Mouse (Mus musculus): ENCODE data around the gene Snx20.
A peak's percentile ranks its signal among the peaks of the same experiment; 100 is the strongest.

Snx20 gene

GRCm38 (mm10) chr8:88642734-88643564, 7.0 kb upstream of the Snx20 start:
- DNase-seq = no peak

DNA sequence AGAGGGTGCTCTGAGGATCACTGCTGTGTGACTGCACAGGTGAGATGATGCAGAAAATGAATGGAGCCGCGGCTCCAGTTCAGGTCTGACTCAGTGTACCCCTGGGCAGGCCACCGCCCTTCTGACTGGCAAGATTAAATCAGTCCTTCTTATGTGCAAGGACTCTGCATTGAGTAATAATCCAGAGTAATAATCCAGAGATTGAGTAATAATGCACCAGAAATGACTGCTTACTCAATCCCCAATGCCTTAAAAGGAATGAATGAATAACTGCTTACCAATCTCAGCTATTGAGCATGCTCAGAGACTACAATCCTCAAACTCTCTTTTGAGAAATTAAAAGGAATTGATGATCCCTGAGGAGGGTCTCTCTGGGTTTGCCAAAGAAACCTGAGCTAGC, 3.0 kb upstream of the Snx20 start:
- DNase-seq = no peak

DNA sequence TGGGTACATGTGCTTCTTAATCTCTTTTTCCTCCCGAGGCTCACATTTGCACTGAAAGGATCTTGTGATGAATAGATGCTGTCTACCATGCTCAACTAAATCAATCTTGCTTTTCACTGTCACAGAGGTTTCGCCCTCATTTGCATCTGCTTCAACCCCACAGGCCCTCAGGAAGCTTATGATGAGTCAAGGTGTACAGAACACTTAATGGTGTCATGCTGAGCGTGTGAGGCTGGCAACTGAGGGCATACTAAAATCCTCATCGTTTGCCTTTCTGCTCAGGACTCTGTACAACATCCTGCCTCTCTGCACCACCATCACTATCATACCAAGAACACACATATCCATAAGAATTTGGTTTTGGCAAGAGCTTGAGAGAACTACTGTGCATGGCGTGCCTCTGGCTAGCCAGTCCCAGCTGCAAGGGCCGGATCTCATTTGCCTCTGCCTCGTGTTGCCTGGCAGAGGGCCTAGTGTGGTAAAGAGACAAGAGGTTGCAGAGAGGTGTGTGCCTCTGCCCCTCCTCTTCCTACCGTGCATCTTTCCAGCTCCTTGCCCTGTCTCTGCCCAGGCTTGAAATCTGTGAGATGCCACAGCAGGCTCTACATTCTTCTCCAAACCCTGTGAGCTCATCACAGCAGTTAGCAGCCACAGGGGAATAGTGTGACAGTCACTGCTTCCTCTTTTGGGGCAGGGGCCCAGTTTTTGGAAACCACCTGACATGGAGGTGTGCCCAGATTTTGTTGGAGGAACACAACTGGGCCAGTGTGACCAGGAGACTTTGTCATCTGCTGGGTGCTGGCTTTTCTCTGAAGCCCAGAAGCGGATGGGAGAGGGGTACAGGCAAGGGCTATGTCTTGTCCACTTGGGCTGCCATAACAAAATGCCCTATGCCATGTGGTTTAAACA, 1.4 kb upstream of the Snx20 start:
- DNase-seq = no peak

DNA sequence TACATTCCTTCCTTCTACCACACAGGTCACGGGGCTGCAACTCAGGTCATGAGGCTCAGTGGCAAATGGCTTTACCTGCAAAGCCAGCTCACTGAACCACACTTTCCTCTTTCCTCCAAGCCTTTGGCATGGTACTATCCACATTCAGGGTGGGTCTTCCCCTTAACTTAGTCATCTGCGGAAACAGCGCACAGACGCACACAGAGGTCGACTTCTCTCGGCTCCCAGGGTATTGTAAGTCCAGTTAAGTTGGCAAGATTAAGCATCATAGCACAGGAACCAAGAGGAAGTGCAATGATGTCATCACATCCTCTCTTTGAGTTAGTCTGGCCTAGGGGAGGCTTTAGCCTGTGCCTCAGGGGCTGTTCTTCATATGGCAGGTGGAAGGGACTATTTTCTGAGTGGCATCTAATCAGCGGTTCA, 2.6 kb downstream of the Snx20 start:
- no peak for DNase-seq

DNA sequence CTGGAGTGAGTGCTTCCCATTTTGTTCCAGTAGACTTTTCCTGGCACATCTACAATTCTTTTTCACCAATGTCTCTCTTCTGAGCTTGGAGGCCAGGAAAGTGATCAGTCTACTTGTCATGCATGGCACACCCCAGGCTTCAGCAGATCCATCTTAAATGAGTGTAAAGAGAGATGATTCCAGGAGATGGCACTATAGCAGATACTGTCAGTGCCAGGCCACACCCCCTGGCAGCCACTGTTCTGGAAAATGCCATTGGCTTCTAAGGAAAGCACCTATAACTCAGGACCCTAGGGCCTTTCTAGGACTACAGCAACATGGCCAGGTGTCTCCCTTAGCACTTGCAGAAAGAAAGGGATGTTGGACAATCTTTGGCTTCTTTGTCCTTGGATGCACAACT, 4.8 kb downstream of the Snx20 start:
- DNase-seq = peak; percentile 53 to 68

DNA sequence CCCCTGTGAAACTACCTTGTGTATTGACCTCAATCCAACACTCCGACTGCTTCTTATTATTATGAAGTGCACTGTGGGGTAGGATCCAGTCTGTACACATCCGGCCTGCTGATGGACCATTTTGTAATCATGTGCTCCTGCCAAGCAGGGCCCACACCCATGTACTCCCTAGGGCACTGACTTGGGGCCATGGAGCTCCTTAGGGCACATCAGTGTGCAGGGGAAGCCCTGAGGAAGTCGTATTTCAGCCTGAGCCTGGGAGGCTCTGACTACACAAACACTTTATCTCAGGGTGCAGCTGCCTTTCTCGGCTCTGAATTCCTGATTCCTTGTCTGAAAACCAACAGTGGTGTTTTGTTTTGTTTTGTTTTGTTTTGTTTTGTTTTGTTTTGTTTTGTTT, 5.7 kb downstream of the Snx20 start:
- DNase-seq = no peak

DNA sequence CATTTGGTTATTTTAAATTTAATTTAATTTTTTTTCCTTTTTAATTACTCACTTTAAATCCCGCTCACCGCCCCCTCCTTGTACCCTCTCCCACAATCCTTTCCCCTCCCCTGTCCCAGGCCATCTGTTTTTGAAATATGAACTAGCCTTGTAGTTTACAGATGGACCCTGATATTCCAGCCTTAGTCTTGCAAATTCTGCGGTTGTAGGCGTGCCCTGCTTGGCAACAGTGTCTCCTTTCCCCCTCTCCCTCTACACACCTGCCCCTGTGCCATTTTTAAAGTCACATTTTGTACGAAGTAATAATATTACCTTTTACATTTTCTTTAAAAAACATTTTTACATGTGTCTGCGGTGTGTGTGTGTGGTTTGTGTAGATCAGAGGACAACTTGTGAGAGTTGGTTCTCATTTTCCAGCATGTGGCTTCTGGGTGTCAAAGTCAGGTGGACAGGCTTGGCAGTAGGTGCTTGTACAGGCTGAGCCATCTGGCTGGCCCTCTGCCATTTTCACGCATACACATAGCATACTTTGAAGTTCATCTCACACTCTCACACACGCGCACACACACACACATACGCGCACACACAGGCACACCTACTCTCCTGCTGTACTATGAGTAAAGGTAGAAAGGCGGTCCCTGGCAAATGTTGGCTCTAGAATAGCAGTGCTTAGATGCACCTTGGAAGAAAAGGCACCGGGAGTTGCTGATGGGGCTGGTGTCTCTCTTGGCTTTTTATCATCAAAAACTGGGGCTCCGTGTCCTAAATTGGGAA, 7.7 kb downstream of the Snx20 start:
- no peak for DNase-seq

DNA sequence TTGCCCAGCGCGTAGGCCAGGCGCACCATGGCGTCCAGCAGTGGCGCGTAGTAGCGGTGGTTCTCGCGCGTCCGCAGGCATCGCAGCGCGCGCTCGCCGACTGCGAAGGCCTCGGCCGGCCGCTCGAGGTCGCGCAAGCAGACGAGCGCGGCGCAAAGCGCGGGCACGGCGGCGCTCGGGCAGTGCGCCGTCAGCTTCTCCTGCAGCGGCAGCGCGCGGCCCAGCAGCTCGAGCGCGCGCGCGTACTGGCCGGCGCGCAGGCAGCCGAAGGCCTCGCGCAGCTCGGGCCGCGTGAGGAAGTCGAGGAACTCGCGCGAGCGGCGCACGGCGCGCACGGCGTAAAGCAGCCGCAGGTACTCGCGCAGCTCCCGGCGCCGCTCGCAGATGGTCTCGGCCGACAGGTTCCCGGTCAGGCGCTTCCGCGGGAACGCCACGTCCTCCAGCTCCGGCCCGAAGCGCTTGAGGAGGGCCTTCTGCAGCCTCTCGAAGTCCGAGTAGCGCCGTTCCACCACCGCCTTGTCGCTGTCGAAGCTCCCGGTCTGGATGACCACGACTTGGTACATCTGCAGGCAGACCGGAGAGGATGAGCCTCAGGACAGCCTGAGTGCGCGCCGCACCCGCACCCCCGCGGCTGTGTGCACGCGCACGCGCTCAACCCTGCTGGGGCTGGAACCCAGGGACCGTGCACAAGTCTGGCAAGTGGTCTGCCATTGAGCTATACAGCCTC, 8.5 kb downstream of the Snx20 start:
- DNase-seq = peak; percentile 83 to 92

GRCm38 (mm10) chr8:88626940-88627264, 9.0 kb downstream of the Snx20 start:
- DNase-seq = no peak

DNA sequence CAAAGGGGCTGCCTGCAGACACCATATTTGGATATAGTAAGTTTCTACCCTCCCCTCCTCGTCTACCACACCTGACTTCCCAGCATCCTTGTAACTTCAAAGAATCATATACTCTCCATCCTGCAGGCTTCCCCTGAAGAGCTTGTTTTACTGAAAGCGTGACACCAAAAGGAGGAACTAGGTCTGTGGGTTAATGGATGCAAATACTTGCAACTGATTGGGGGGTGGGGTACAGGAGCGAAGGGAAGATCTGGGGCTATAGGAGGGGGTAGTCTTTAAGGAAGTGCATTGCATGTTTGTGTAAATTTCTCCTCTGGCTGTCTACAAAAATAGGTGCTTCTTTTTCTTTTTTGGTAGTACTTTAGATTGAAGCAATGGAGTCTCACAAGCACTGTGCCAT, 9.5 kb downstream of the Snx20 start:
- no peak for DNase-seq

DNA sequence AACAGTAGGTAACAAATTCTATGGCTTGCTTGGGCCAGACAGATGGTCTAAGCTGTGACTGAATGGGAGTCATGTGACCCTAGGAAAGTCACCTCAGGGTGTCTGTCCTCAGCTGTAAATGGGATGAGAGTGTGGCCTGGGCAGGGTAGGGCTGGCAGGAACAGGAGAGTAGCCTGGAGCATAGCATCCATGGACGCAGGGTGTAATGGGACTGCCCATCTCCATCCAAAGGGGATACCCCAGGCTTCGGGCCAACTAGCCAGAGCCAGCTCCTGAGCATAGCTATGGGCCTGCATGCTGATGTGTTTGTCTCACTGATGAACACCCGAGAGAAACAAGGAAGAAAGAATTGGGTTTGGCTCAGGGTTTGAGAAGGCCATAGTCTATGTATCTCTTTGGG, 11.7 kb downstream of the Snx20 start:
- DNase-seq = no peak

DNA sequence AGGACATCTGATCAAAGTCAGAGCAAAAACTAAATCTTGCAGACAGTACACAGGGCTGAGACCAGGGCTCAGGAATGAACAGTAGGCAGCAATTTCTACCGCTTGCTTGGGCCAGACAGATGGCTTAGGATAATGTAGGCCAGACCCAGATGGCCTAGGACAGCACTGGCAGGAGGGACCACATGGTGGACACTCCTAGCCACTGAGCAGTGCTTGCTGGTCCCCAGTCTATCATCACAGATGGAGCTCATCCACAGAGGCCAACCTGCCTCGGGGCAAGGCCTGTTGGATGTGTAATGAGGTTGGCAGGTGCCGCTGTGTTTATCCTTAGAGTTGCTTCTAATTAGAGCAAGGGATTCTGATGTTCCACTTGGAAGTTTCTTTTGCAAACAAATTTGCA, 12.6 kb downstream of the Snx20 start:
- DNase-seq = no peak

DNA sequence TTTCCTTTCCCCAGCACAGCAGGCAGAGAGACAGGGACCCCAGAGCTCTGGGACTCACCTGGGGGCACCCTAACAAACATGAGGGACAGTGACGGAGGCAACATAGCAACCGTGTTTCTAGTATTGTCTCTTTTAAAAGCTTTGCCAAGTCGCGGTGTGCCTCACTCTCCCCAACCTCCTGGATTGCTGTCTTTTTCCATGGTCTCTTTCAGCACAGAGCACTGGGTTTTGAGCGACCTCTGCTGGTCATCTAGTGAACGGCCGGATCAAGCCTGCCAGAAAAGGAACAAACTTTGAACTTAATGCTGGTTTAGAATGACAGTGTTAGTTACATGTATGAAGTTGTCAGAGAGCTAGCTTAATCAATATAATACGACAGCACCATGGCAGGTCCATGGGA, 14.5 kb downstream of the Snx20 start:
- peak; percentile 87 to 89 for DNase-seq

GRCm38 (mm10) chr8:88620931-88621330, 15.0 kb downstream of the Snx20 start:
- DNase-seq = no peak

GRCm38 (mm10) chr8:88619513-88619912, 16.4 kb downstream of the Snx20 start:
- DNase-seq = peak in 1 of 2 experiments; percentile 43

- DNase-seq = no peak
These were observed 17.3 kb downstream of the Snx20 start for GRCm38 (mm10) chr8:88618612-88619011.

DNA sequence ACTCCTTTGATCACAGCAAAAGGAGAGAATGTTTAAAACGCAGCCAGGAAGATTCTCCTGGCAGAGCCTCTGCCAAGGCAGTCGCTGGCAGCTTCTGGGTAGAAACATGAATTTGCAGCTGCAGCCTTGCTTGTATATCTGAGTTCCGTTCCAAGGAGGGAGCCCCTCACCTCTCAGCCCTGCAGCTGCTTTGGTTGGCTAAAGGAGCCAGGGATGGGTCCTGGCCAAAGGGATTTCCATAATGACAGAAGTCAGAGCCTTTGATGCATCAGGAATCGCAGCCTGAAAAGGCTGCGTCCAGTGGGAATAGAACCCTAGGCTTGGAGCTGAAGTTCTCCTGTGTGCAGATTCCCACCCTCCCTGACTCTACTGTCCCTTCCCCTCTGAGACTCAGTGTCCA, 20.9 kb downstream of the Snx20 start:
- no peak for DNase-seq

DNA sequence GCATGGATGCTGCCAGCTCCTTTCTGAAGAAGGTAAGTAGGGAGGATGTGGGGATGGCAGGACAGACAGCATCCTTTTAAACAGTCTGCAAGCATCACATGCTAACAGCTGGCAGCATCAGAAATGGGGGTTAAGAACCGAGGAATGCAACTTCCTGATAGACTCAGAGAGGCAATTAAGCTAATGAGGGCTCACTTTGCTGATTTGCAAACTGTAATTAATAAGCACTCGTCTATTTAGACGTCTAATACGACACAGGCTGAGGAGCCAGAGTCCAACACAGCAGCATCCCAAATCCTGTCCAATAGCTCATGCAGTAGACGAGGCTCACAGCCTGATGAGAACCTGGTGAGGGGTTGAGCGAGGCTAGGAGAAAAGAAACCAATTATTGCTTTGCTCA, 25.7 kb downstream of the Snx20 start:
- DNase-seq = no peak

DNA sequence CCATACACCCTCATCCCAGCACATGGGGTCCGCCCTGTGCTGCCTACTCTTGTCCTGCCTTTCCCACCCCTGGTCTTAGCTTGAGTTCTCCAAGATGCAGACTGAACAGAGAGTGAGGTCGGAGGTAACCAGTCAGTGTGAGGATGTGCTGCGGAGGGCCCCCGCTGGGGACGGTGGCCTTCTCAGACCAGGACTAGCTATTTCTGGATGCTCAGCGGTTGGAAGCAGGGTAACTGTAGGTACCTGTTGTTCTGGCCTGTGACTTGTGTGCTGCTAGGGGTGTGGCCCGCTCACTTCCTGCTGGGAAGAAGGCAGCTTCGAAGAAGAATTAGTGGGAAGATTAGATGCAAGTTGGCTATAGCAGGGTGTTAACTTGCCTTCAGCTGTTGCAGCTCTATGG, 26.9 kb downstream of the Snx20 start:
- DNase-seq = no peak

DNA sequence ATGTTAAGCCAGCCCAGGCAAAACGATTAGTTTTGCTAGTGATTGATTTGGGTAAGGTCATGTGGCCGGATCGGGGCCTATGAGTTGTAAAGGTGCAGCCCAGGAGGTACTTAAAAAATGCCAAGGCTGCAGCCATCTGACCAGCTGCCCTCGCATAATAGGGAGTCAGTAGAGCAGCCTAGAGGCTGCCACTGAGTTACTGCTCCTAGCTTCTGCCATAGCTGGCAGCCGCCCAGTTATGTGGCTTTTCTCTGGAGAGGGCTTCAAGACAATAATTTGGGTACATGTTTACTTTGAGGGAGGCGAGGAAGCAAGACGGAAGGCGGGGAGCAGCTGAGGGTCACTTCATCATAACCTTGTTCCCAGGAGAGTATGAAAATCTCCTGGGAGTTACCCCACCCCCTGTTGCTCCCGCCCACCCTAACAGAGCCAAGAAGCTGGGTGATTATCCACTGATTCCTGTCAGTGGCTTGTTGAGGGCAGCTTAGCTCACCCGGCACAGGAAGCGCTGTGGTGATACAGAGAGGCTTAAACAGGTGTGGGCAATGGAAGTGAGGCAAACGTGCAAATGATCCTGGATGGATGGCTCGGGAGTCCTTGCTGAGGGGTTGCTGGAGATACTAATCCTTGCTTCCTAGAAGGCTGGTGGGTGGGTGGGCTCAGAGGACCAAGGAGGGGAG, 30.4 kb downstream of the Snx20 start:
- DNase-seq = peak; percentile 47 to 58

DNA sequence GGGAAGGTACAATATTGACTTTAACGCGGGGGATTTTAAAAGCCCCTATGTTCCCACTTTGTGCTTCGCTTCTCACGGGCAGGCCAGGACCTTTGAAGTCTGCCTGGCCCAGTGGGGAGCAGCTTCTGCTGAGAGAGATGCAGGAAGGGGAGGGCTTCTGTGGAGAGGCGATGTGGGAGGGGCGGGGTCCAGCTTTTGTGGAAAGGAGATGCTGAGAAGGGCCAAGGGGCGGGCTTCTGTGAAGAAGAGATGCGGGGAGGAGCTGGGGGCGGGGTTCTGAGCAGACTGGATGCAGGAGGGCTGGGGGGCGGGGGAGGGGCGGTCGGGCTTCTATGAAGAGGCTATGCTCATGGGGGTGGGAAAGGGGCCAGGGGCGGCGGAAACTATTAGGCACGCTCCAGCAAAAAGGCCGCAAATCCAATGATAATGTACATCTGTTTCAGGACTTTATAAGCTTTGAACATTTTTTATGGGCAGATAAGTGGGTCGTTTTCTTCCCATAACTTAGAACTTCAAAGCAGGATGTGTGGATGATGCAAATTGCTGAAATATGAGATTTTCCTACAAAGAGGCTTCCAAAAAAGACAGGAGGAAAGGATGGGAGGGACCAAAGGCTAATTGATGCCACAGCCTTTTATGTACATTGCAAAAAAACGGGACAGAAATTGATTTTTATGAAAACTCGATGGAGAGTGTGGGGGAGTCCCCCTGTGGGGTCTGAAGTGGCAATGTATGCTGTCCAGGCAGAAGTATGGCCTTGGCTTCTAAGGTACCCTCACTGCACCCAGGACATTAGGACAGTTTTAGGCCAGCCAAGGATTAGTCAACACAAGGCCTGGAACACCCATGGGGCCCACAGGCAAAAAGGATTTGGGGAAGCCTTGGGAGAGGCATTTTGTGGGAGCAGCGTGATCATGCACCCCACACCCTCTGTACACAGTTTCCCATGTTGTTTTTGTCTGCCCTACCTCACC, 31.6 kb downstream of the Snx20 start:
- DNase-seq = peak; percentile 93 to 96
